Mouse (Mus musculus): ENCODE measurements around the gene Lpin1. TPM values are rescaled to one million over a fixed set of nuclear protein-coding genes. Genes with fewer than 3 reads are reported as not detected.

The Lpin1 gene
- total and polyA plus RNA-seq, 3 experiments, result 14.1 to 25.9 (median 19.6) TPM

GRCm38 (mm10) chr12:16492713-16493112 lies 118.1 kb downstream of the Lpin1 start:
- Histone ChIP-seq H3K36me3 (replicated peaks) (no peaks in the 10 kb centered on the region), H3K4me3 (ENCODE audit: low read depth, low read length) (no peak overlapping the region), H3K9me3 (replicated peaks) (no peaks in the 10 kb centered on the region), H3K4me1 (ENCODE audit: insufficient read depth, low read depth, low read length) (no peaks in the 10 kb centered on the region), H3K27me3 (ENCODE audit: insufficient read depth, low read length) (0 out of 2 replicates have a peak, but pooled peaks cover 2% of the 10 kb centered on the region)
- no peak for DNase-seq (ENCODE audit: low spot score)
- TF ChIP-seq GATA2 (IDR thresholded peaks at IDR 0.05; ENCODE audit: borderline replicate concordance, low read depth, low read length) (no peak), TAL1 (conservative IDR thresholded peaks at IDR 0.05; ENCODE audit: low read depth, low read length) (no peak), CTCF (IDR thresholded peaks at IDR 0.05; ENCODE audit: low read depth, low read length) (no peak), POLR2AphosphoS5 (IDR thresholded peaks at IDR 0.05; ENCODE audit: insufficient replicate concordance, low read depth, low read length) (no peak), GATA1 (IDR thresholded peaks at IDR 0.05; ENCODE audit: borderline replicate concordance, low read length) (no peak)
- ATAC-seq (ENCODE audit: extremely low read depth, insufficient number of reproducible peaks, low FRiP score, poor library complexity, severe bottlenecking), result no peak

- H3K36me3 ChIP-seq (replicated peaks), result no peaks in the 10 kb centered on the region
- no peaks in the 10 kb centered on the region for H3K4me1 ChIP-seq (ENCODE audit: insufficient read depth, low read depth, low read length)
- 0 out of 2 replicates have a peak, but pooled peaks cover 2% of the 10 kb centered on the region for H3K27me3 ChIP-seq (ENCODE audit: insufficient read depth, low read length)
- no peaks in the 10 kb centered on the region for H3K9me3 ChIP-seq (replicated peaks)
- no peak for ATAC-seq (ENCODE audit: extremely low read depth, insufficient number of reproducible peaks, low FRiP score, poor library complexity, severe bottlenecking)
- no peak for DNase-seq (ENCODE audit: low spot score)
- no peak for TF ChIP-seq POLR2AphosphoS5 (IDR thresholded peaks at IDR 0.05; ENCODE audit: insufficient replicate concordance, low read depth, low read length)
- TF ChIP-seq GATA1 (IDR thresholded peaks at IDR 0.05; ENCODE audit: borderline replicate concordance, low read length), result no peak
- no peak for TF ChIP-seq GATA2 (IDR thresholded peaks at IDR 0.05; ENCODE audit: borderline replicate concordance, low read depth, low read length)
- TF ChIP-seq TAL1 (conservative IDR thresholded peaks at IDR 0.05; ENCODE audit: low read depth, low read length), result no peak
- no peak for TF ChIP-seq CTCF (IDR thresholded peaks at IDR 0.05; ENCODE audit: low read depth, low read length)
- no peak overlapping the region for H3K4me3 ChIP-seq (ENCODE audit: low read depth, low read length)
Observed at GRCm38 (mm10) chr12:16488899-16489298, 121.9 kb downstream of the Lpin1 start.

- Histone ChIP-seq H3K4me3 (ENCODE audit: low read depth, low read length) (no peak overlapping the region), H3K9me3 (replicated peaks) (no peaks in the 10 kb centered on the region), H3K4me1 (ENCODE audit: insufficient read depth, low read depth, low read length) (no peaks in the 10 kb centered on the region), H3K36me3 (replicated peaks) (no peaks in the 10 kb centered on the region), H3K27me3 (ENCODE audit: insufficient read depth, low read length) (0 out of 2 replicates have a peak, but pooled peaks cover 2% of the 10 kb centered on the region)
- TF ChIP-seq CTCF (IDR thresholded peaks at IDR 0.05; ENCODE audit: low read depth, low read length), result no peak
- TF ChIP-seq TAL1 (conservative IDR thresholded peaks at IDR 0.05; ENCODE audit: low read depth, low read length), result no peak
- no peak for TF ChIP-seq GATA2 (IDR thresholded peaks at IDR 0.05; ENCODE audit: borderline replicate concordance, low read depth, low read length)
- TF ChIP-seq GATA1 (IDR thresholded peaks at IDR 0.05; ENCODE audit: borderline replicate concordance, low read length), result no peak
- no peak for TF ChIP-seq POLR2AphosphoS5 (IDR thresholded peaks at IDR 0.05; ENCODE audit: insufficient replicate concordance, low read depth, low read length)
- no peak for ATAC-seq (ENCODE audit: extremely low read depth, insufficient number of reproducible peaks, low FRiP score, poor library complexity, severe bottlenecking)
- no peak for DNase-seq (ENCODE audit: low spot score)
Observed at GRCm38 (mm10) chr12:16487453-16487852, 123.3 kb downstream of the Lpin1 start.

Other genes starting within 250 kb of the Lpin1 start
- gene Ntsr2, start 42.4 kb upstream of the Lpin1 start, total RNA-seq (2014; fragmentation: Nextera tagmentation), result not detected in 2 replicates
- 0.05 and 0.12 TPM in 2 replicates for gene Ntsr2, start 42.4 kb upstream of the Lpin1 start, total RNA-seq (2017)
- gene Ntsr2, start 42.4 kb upstream of the Lpin1 start, polyA plus RNA-seq (2012), result not detected in 2 replicates
- not detected in 2 replicates for gene Greb1, start 189.9 kb upstream of the Lpin1 start, total RNA-seq (2014; fragmentation: Nextera tagmentation)
- 0.17 and 0.87 TPM in 2 replicates for gene Greb1, start 189.9 kb upstream of the Lpin1 start, total RNA-seq (2017)
- gene Greb1, start 189.9 kb upstream of the Lpin1 start, polyA plus RNA-seq (2012), result not detected in 2 replicates
- 27.8 and 34.4 TPM in 2 replicates for gene E2f6, start 200.0 kb upstream of the Lpin1 start, total RNA-seq (2014; fragmentation: Nextera tagmentation)
- gene E2f6, start 200.0 kb upstream of the Lpin1 start, total RNA-seq (2017), result 31.1 and 37.1 TPM in 2 replicates
- gene E2f6, start 200.0 kb upstream of the Lpin1 start, polyA plus RNA-seq (2012), result 8.0 and 8.6 TPM in 2 replicates

Measured in G1E (cell line).